Mouse (Mus musculus) midbrain, embryonic 16.5 days (tissue): Measurements from ENCODE around the gene Kmt2d. TPM values are rescaled to one million over a fixed set of nuclear protein-coding genes. Genes with fewer than 3 reads are reported as not detected.

Experiments
- ATAC-seq: fragments of 200-750 bp; cut with Nextera tagmentation; 2 replicates; pipeline ENCODE4 v1.8.0; 2017; ENCODE audit warnings: moderate TSS enrichment
- H3K27ac ChIP-seq: fragments of 300-500 bp; sonication (generic); 2 replicates; pipeline ENCODE4 v1.5.1; 2014; ENCODE audit warnings: mild to moderate bottlenecking, low read length, mixed read lengths
- H3K27me3 ChIP-seq: fragments of 300-500 bp; sonication (generic); 2 replicates; pipeline ENCODE4 v1.6.1; 2014; ENCODE audit warnings: low read depth, low read length, mixed read lengths; ENCODE audit not compliant: control insufficient read depth, insufficient read depth
- H3K36me3 ChIP-seq: fragments of 300-500 bp; sonication (generic); 2 replicates; pipeline ENCODE4 v1.6.1; 2014; ENCODE audit warnings: mild to moderate bottlenecking, low read length, moderate library complexity, mixed read lengths; ENCODE audit not compliant: control insufficient read depth, insufficient read depth
- H3K4me1 ChIP-seq: fragments of 300-500 bp; sonication (generic); 2 replicates; pipeline ENCODE4 v1.6.1; 2014; ENCODE audit warnings: mild to moderate bottlenecking, low read length, mixed read lengths; ENCODE audit not compliant: control insufficient read depth, insufficient read depth
- H3K4me2 ChIP-seq: fragments of 300-500 bp; sonication (generic); 2 replicates; pipeline ENCODE4 v1.6.1; 2014; ENCODE audit warnings: mild to moderate bottlenecking, low read length, mixed read lengths
- H3K4me3 ChIP-seq: fragments of 300-500 bp; sonication (generic); 2 replicates; pipeline ENCODE4 v1.5.1; 2014; ENCODE audit warnings: low read depth, mild to moderate bottlenecking, low read length, moderate library complexity, mixed read lengths
- H3K9ac ChIP-seq: fragments of 300-500 bp; sonication (generic); 2 replicates; pipeline ENCODE4 v1.6.1; 2014; ENCODE audit warnings: low read depth, low read length, mixed read lengths
- H3K9me3 ChIP-seq: fragments of 300-500 bp; sonication (generic); replicated peaks from 2 replicates; pipeline ENCODE4 v1.6.1; 2014; ENCODE audit warnings: mild to moderate bottlenecking, low read length, mixed read lengths; ENCODE audit not compliant: control insufficient read depth, poor library complexity, severe bottlenecking
- WGBS: fragments of 180-500 bp; shearing (Covaris S2); extraction: QIAGEN DNeasy Blood & Tissue Kit; methylation state at CpG from one replicate; pipeline ENCODE4 v1.1.7; 2014; 5-methylcytosine and 5-hydroxymethylcytosine counted together
- polyA plus RNA-seq: library from polyadenylated mRNA; unstranded; fragments of >200 nt; fragmentation: Nextera tagmentation; extraction: Ambion mirVana; gene quantifications from 2 replicates; pipeline ENCODE4 v1.2.1, GENCODE M21; 2015

Gene Kmt2d
- polyA plus RNA-seq, 1 experiment from 2014 or later: 10.1 TPM

GRCm38 (mm10) chr15:98791221-98791620 is 79.8 kb downstream of the Kmt2d start:
- Histone ChIP-seq H3K27ac (no peak overlapping the region), H3K4me2 (peak overlapping the region; percentile 33; the same call in 1 of the 2 replicates), H3K4me3 (peak overlapping the region; percentile 9; the same call in 1 of the 2 replicates), H3K9me3 (no peaks in the 10 kb centered on the region), H3K9ac (no peak overlapping the region), H3K36me3 (no peaks in the 10 kb centered on the region), H3K27me3 (peaks cover 90% of the 10 kb centered on the region), H3K4me1 (peaks cover 12% of the 10 kb centered on the region; the same call in 1 of the 2 replicates)
- WGBS: under 1% methylated on average over 12 of the region's 12 CpGs
- ATAC-seq: no peak

DNA sequence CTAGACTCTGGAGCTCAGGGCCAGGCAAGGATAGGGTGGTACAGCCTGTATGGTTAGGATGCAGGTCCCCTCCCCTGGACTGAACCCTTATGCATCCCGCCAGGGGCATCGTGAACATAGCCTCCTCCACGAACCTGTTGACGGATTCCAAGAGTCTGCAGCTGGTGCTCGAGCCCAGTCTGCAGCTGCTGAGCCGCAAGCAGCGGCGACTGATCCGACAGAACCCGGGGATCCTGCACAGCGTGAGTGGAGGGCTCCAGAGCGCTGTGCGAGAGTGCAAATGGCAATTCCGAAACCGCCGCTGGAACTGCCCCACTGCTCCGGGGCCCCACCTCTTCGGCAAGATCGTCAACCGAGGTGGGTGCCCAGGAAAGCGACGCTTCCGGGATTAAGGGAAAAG is 80.2 kb downstream of the Kmt2d start:
- Histone ChIP-seq H3K27ac (no peak overlapping the region), H3K9ac (no peak overlapping the region), H3K9me3 (no peaks in the 10 kb centered on the region; the same call in 1 of the 2 replicates), H3K4me1 (peaks cover 12% of the 10 kb centered on the region; the same call in 1 of the 2 replicates), H3K4me3 (peak overlapping the region; percentile 9), H3K36me3 (no peaks in the 10 kb centered on the region), H3K4me2 (peak overlapping the region; percentile 33; the same call in 1 of the 2 replicates), H3K27me3 (peaks cover 86% of the 10 kb centered on the region)
- 0% methylated on average over 23 of the region's 23 CpGs for WGBS
- ATAC-seq: no peak

- peaks cover 12% of the 10 kb centered on the region; the same call in 1 of the 2 replicates for H3K4me1 ChIP-seq
- H3K4me3 ChIP-seq: peak within 1 kb of the TSS; percentile 9; the same call in 1 of the 2 replicates
- H3K36me3 ChIP-seq: no peaks in the 10 kb centered on the region
- 0 out of 2 replicates have a peak within 1 kb of the TSS, but pooled peaks have one; percentile 17 for H3K4me2 ChIP-seq
- H3K27ac ChIP-seq: no peak within 1 kb of the TSS
- no peak within 1 kb of the TSS for H3K9ac ChIP-seq
- ATAC-seq: 0 out of 2 replicates have a peak, but pooled peaks have one; percentile 22
- H3K27me3 ChIP-seq: peaks cover 77% of the 10 kb centered on the region
- 2% methylated on average over 41 of the region's 51 CpGs for WGBS
- H3K9me3 ChIP-seq: no peaks in the 10 kb centered on the region; the same call in 1 of the 2 replicates
These were observed 81.1 kb downstream of the Kmt2d start, which contains the start of gene Wnt1 for GRCm38 (mm10) chr15:98789661-98790535. Wnt1 (plus strand) TSS chr15:98789857.

DNA sequence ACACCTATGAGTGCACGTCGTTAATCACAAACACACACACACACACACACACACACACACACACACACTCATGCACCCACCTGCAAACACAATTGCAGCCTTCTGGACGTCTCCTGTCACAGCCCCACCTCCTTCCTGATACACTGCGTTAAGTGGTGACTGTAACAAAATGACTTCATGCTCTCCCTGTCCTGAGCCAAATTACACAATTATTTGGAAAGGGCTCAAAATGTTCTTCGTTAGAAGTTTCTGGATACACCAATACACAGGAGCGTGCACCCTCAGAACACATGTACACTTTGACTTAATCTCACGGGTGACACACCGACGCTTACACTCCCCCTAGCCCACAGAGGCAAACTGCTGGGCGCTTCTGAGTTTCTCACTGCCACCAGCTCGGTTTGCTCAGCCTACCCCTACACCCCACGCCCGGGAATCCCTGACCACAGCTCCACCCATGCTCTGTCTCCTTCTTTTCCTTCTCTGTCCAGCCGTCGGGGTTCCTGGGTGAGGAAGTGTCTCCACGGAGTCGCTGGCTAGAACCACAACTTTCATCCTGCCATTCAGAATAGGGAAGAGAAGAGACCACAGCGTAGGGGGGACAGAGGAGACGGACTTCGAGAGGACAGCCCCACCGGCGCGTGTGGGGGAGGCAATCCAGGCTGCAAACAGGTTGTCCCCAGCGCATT is 81.9 kb downstream of the Kmt2d start:
- H3K9me3 ChIP-seq: no peaks in the 10 kb centered on the region; the same call in 1 of the 2 replicates
- H3K4me2 ChIP-seq: no peak overlapping the region
- ATAC-seq: no peak
- H3K27me3 ChIP-seq: peaks cover 69% of the 10 kb centered on the region
- H3K9ac ChIP-seq: no peak overlapping the region
- WGBS: 10% methylated on average over 24 of the region's 24 CpGs
- H3K36me3 ChIP-seq: no peaks in the 10 kb centered on the region
- H3K4me3 ChIP-seq: no peak overlapping the region
- H3K4me1 ChIP-seq: peaks cover 12% of the 10 kb centered on the region; the same call in 1 of the 2 replicates
- no peak overlapping the region for H3K27ac ChIP-seq

DNA sequence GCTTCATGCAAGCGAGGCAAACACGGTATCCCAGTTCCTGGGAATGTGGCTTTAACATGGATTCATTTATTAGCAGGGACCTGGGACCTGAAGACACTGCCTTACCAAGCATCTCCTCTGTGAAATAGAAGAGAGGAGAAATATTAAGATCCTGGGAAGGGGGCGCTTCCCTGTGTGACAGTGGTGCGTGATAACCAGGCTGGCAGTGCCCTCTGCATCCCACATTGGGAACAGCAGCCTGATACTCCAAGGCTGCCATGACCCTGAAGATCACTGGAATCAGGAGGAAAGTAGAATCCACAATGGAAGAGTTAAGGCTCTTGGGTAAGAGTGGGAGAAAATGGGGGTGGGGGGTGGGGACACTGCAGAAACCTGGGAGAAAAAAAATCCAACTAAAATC is 83.1 kb downstream of the Kmt2d start:
- ATAC-seq: no peak
- Histone ChIP-seq H3K27me3 (peaks cover 59% of the 10 kb centered on the region), H3K4me1 (peaks cover 10% of the 10 kb centered on the region; the same call in 1 of the 2 replicates), H3K36me3 (no peaks in the 10 kb centered on the region), H3K4me3 (no peak overlapping the region), H3K27ac (no peak overlapping the region), H3K9ac (no peak overlapping the region), H3K4me2 (no peak overlapping the region), H3K9me3 (no peaks in the 10 kb centered on the region; the same call in 1 of the 2 replicates)
- 44% methylated on average over 4 of the region's 4 CpGs for WGBS

GRCm38 (mm10) chr15:98785744-98786143 is 85.3 kb downstream of the Kmt2d start:
- WGBS: 38% methylated on average over 7 of the region's 7 CpGs
- peaks cover 3% of the 10 kb centered on the region; the same call in 1 of the 2 replicates for H3K4me1 ChIP-seq
- no peak overlapping the region for H3K27ac ChIP-seq
- H3K4me2 ChIP-seq: no peak overlapping the region
- H3K9me3 ChIP-seq: no peaks in the 10 kb centered on the region; the same call in 1 of the 2 replicates
- H3K9ac ChIP-seq: no peak overlapping the region
- no peaks in the 10 kb centered on the region for H3K36me3 ChIP-seq
- peaks cover 53% of the 10 kb centered on the region for H3K27me3 ChIP-seq
- no peak overlapping the region for H3K4me3 ChIP-seq
- ATAC-seq: no peak

Other genes with a start within 250 kb of the Kmt2d start
- 198 and 205 TPM in 2 replicates for gene Cacnb3, start 240.4 kb downstream of the Kmt2d start, polyA plus RNA-seq
- 17.8 and 18.9 TPM in 2 replicates for gene Ddx23, start 208.3 kb downstream of the Kmt2d start, polyA plus RNA-seq
- 15.5 and 19.8 TPM in 2 replicates for gene Rnd1, start 193.7 kb downstream of the Kmt2d start, polyA plus RNA-seq
- 9.3 and 12.0 TPM in 2 replicates for gene Ccdc65, start 163.0 kb downstream of the Kmt2d start, polyA plus RNA-seq
- 2.3 and 4.0 TPM in 2 replicates for gene Fkbp11, start 143.0 kb downstream of the Kmt2d start, polyA plus RNA-seq
- 96.4 and 102 TPM in 2 replicates for gene Arf3, start 108.0 kb downstream of the Kmt2d start, polyA plus RNA-seq
- not detected in 2 replicates for gene Wnt10b, start 93.1 kb downstream of the Kmt2d start, polyA plus RNA-seq
- gene Wnt1, start 81.3 kb downstream of the Kmt2d start, polyA plus RNA-seq: 1.2 and 1.3 TPM in 2 replicates
- gene Ddn, start 61.7 kb downstream of the Kmt2d start, polyA plus RNA-seq: 0.35 and 0.42 TPM in 2 replicates
- gene Prkag1, start 39.7 kb downstream of the Kmt2d start, polyA plus RNA-seq: 72.9 and 73.1 TPM in 2 replicates
- 37.2 and 38.7 TPM in 2 replicates for gene Rhebl1, start 23.3 kb upstream of the Kmt2d start, polyA plus RNA-seq
- gene Dhh, start 27.3 kb upstream of the Kmt2d start, polyA plus RNA-seq: 0.36 and 0.39 TPM in 2 replicates
- gene Lmbr1l, start 47.0 kb upstream of the Kmt2d start, polyA plus RNA-seq: 27.9 and 33.5 TPM in 2 replicates
- gene Tuba1b, start 63.4 kb upstream of the Kmt2d start, polyA plus RNA-seq: 1,165 and 1,361 TPM in 2 replicates
- gene Gm49450, start 82.3 kb upstream of the Kmt2d start, polyA plus RNA-seq: not detected in 2 replicates
- 17,735 and 17,910 TPM in 2 replicates for gene Tuba1a, start 82.5 kb upstream of the Kmt2d start, polyA plus RNA-seq
- gene Tuba1c, start 158.7 kb upstream of the Kmt2d start, polyA plus RNA-seq: 11.6 and 12.5 TPM in 2 replicates
- 5.1 and 7.1 TPM in 2 replicates for gene Prph, start 184.0 kb upstream of the Kmt2d start, polyA plus RNA-seq
- 3.2 and 4.9 TPM in 2 replicates for gene Troap, start 203.4 kb upstream of the Kmt2d start, polyA plus RNA-seq
- gene C1ql4, start 216.6 kb upstream of the Kmt2d start, polyA plus RNA-seq: 7.2 and 7.8 TPM in 2 replicates
- 0.75 and 1.3 TPM in 2 replicates for gene Dnajc22, start 222.0 kb upstream of the Kmt2d start, polyA plus RNA-seq